Mouse (Mus musculus) liver, embryonic 14.5 days (tissue): Measurements from ENCODE around the gene Odf3l2. TPM values are rescaled to one million over a fixed set of nuclear protein-coding genes. Genes with fewer than 3 reads are reported as not detected.

Experiments
- ATAC-seq: fragments of 200-750 bp; cut with Nextera tagmentation; 2 replicates; pipeline ENCODE4 v1.8.0; 2017; ENCODE audit warnings: moderate number of reproducible peaks, mild to moderate bottlenecking, moderate library complexity; ENCODE audit not compliant: insufficient read depth
- DNase-seq, 3 experiments: peaks; one replicate each; pipeline ENCODE4 v3.0.0-alpha.2; 2012 to 2013; ENCODE audit warnings: low read depth in 3 of 3, low spot score in 3 of 3
- H3K27ac ChIP-seq: fragments of 300-500 bp; sonication (generic); 2 replicates; pipeline ENCODE4 v1.5.1; 2014; ENCODE audit warnings: moderate library complexity, mild to moderate bottlenecking, control low read depth, inconsistent platforms
- H3K27me3 ChIP-seq: fragments of 300-500 bp; sonication (generic); 2 replicates; pipeline ENCODE4 v1.6.1; 2014; ENCODE audit warnings: mild to moderate bottlenecking, low read length, moderate library complexity; ENCODE audit not compliant: control insufficient read depth, insufficient read depth
- H3K36me3 ChIP-seq: fragments of 300-500 bp; sonication (generic); replicated peaks from 2 replicates; pipeline ENCODE4 v1.6.1; 2014; ENCODE audit warnings: low read depth; ENCODE audit not compliant: control insufficient read depth, insufficient read depth
- H3K4me1 ChIP-seq, 2 experiments: fragments of 200-500 bp in 1 of 2; fragments of 300-500 bp in 1 of 2; sonication (generic) in 1 of 2; replicated peaks; 2 replicates each; pipeline ENCODE4 v1.6.1; 2012 to 2014; ENCODE audit warnings: antibody characterized with exemption in 1 of 2, inconsistent platforms in 1 of 2, low read length in 1 of 2; ENCODE audit not compliant: control insufficient read depth in 2 of 2, insufficient read depth in 2 of 2
- H3K4me2 ChIP-seq: fragments of 300-500 bp; sonication (generic); 2 replicates; pipeline ENCODE4 v1.6.1; 2014; ENCODE audit warnings: low read depth, mild to moderate bottlenecking, control low read depth, moderate library complexity
- H3K4me3 ChIP-seq, 2 experiments: fragments of 200-500 bp in 1 of 2; fragments of 300-500 bp in 1 of 2; sonication (generic) in 1 of 2; 2 replicates each; pipeline ENCODE4 v1.5.1; 2012 to 2014; ENCODE audit warnings: low read depth in 2 of 2, low read length in 2 of 2, mild to moderate bottlenecking in 2 of 2, control low read depth in 1 of 2, inconsistent platforms in 1 of 2, moderate library complexity in 1 of 2; ENCODE audit not compliant: insufficient read depth in 1 of 2
- H3K9ac ChIP-seq: fragments of 300-500 bp; sonication (generic); replicated peaks from 2 replicates; pipeline ENCODE4 v1.6.1; 2014; ENCODE audit warnings: mild to moderate bottlenecking, control low read depth, moderate library complexity
- H3K9me3 ChIP-seq: fragments of 300-500 bp; sonication (generic); 2 replicates; pipeline ENCODE4 v1.6.1; 2016; ENCODE audit warnings: low read length, mixed read lengths; ENCODE audit not compliant: control insufficient read depth
- CTCF ChIP-seq: IDR thresholded peaks from 2 replicates; pipeline ENCODE4 v1.5.1; 2016; ENCODE audit warnings: antibody characterized with exemption, low read depth, control low read depth
- EP300 ChIP-seq: IDR thresholded peaks from 2 replicates; pipeline ENCODE4 v1.6.1; 2016; ENCODE audit warnings: antibody characterized with exemption, low read depth
- WGBS: fragments of 180-500 bp; shearing (Covaris S2); extraction: QIAGEN DNeasy Blood & Tissue Kit; methylation state at CpG from one replicate; pipeline ENCODE4 v1.1.7; 2014; ENCODE audit not compliant: insufficient replicate concordance; 5-methylcytosine and 5-hydroxymethylcytosine counted together
- polyA plus RNA-seq, 2 experiments: library from polyadenylated mRNA; depleted of rRNA in 1 of 2; stranded (reverse) in 1 of 2; unstranded in 1 of 2; fragments of >200 nt; fragmentation: Nextera tagmentation in 1 of 2; extraction: Ambion mirVana in 1 of 2; gene quantifications; 2 replicates each; pipeline versions ENCODE4 v1.2.1 to v1.2.3; 2012 to 2014

Gene Odf3l2
- polyA plus RNA-seq, 2 experiments = not detected

- H3K9ac ChIP-seq = no peak overlapping the region
- no peaks in the 10 kb centered on the region; the same call in 1 of the 2 replicates for H3K27me3 ChIP-seq
- H3K4me2 ChIP-seq = no peak overlapping the region
- H3K4me3 ChIP-seq = no peak overlapping the region
- H3K9me3 ChIP-seq = no peaks in the 10 kb centered on the region
- H3K4me1 ChIP-seq = no peaks in the 10 kb centered on the region
- 76% methylated on average over 2 of the region's 2 CpGs for WGBS
- no peak for ATAC-seq
- DNase-seq = no peak
- H3K27ac ChIP-seq = no peak overlapping the region
- H3K36me3 ChIP-seq = no peaks in the 10 kb centered on the region
- TF ChIP-seq EP300 (no peak), CTCF (peak; percentile 58)
These were observed 14.8 kb upstream of the Odf3l2 start for GRCm38 (mm10) chr10:79660298-79660697.

DNA sequence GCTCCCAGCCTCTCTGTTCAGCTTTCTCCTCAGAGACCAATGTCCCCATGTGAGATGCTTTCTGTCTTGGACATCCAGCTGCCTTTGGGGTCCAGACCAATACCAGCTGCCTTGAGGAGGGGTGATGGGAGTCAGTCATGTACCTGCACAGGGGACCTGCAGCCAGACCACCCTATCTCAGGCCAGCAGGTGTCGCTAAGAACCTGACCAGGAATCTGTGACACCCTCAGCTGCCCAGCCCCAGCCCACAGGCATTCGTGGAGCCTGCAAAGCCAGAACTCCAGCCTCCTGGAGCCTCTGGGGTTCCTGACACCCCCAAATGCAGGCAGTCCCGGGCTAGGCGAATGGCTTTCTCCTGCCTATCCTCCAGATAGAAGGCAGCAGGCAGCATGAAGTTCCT lies 13.3 kb upstream of the Odf3l2 start:
- H3K4me2 ChIP-seq = no peak overlapping the region
- DNase-seq = no peak
- 17% methylated on average over 4 of the region's 4 CpGs for WGBS
- H3K27ac ChIP-seq = no peak overlapping the region
- H3K36me3 ChIP-seq = no peaks in the 10 kb centered on the region
- no peaks in the 10 kb centered on the region for H3K9me3 ChIP-seq
- H3K4me1 ChIP-seq = no peaks in the 10 kb centered on the region
- no peak overlapping the region for H3K4me3 ChIP-seq
- TF ChIP-seq EP300 (no peak), CTCF (peak; percentile 73)
- ATAC-seq = no peak
- H3K27me3 ChIP-seq = no peaks in the 10 kb centered on the region; the same call in 1 of the 2 replicates
- H3K9ac ChIP-seq = no peak overlapping the region

GRCm38 (mm10) chr10:79654946-79655395 lies 9.4 kb upstream of the Odf3l2 start:
- H3K4me2 ChIP-seq = no peak overlapping the region
- no peaks in the 10 kb centered on the region for H3K36me3 ChIP-seq
- no peaks in the 10 kb centered on the region; the same call in 1 of the 2 replicates for H3K27me3 ChIP-seq
- H3K9ac ChIP-seq = no peak overlapping the region
- H3K4me1 ChIP-seq = no peaks in the 10 kb centered on the region
- ATAC-seq (no peak), DNase-seq (no peak)
- WGBS = 40% methylated on average over 1 of the region's 1 CpGs
- no peak for TF ChIP-seq EP300
- no peak for TF ChIP-seq CTCF
- no peak overlapping the region for H3K4me3 ChIP-seq
- H3K9me3 ChIP-seq = no peaks in the 10 kb centered on the region
- no peak overlapping the region for H3K27ac ChIP-seq

- no peak for DNase-seq
- TF ChIP-seq CTCF = no peak
- TF ChIP-seq EP300 = no peak
- Histone ChIP-seq H3K9me3 (no peaks in the 10 kb centered on the region), H3K36me3 (no peaks in the 10 kb centered on the region), H3K4me3 (no peak overlapping the region), H3K9ac (no peak overlapping the region), H3K27ac (no peak overlapping the region), H3K27me3 (no peaks in the 10 kb centered on the region; the same call in 1 of the 2 replicates), H3K4me1 (no peaks in the 10 kb centered on the region), H3K4me2 (no peak overlapping the region)
- ATAC-seq = no peak
- 64% methylated on average over 7 of the region's 7 CpGs for WGBS
These were observed 7.3 kb upstream of the Odf3l2 start for GRCm38 (mm10) chr10:79652789-79653188.

- Histone ChIP-seq H3K36me3 (no peaks in the 10 kb centered on the region), H3K27me3 (no peaks in the 10 kb centered on the region), H3K27ac (no peak overlapping the region), H3K4me2 (no peak overlapping the region), H3K9ac (no peak overlapping the region), H3K4me1 (no peaks in the 10 kb centered on the region), H3K4me3 (no peak overlapping the region), H3K9me3 (no peaks in the 10 kb centered on the region)
- peak; percentile 31 to 43 (median 36) for DNase-seq
- no peak for ATAC-seq
- peak; percentile 96 for TF ChIP-seq CTCF
- TF ChIP-seq EP300 = no peak
- 18% methylated on average over 7 of the region's 7 CpGs for WGBS
These were observed 3.7 kb upstream of the Odf3l2 start for GRCm38 (mm10) chr10:79649070-79649751.
